Mouse (Mus musculus) MN1 (cell line): ENCODE results near the gene Amot.
A peak's percentile ranks its signal among the peaks of the same experiment; 100 is the strongest.

Experiments
- DNase-seq: peaks from one replicate; pipeline ENCODE4 v3.0.0-alpha.2; 2016; ENCODE audit warnings: low spot score

Gene Amot

DNA sequence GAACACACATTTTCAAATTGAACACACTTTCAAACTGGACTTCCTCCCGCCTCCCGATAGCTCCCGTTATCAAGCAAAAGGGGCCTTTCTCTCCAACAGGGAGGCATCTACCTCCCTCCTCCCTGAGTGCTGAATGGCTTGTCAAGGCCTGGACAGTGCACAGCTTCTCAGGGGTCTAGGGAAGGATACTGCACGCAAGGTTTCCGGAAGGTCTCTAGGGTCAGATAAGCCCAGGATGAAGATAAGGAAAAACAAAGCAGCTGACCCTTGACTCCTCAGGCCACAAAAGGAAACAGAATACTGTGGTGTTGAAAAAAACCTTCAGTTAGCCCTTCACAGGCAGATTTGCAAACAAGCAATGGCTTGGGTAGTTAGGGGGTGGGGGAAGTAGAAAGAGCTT, 22.6 kb downstream of the Amot start:
- DNase-seq, result no peak

DNA sequence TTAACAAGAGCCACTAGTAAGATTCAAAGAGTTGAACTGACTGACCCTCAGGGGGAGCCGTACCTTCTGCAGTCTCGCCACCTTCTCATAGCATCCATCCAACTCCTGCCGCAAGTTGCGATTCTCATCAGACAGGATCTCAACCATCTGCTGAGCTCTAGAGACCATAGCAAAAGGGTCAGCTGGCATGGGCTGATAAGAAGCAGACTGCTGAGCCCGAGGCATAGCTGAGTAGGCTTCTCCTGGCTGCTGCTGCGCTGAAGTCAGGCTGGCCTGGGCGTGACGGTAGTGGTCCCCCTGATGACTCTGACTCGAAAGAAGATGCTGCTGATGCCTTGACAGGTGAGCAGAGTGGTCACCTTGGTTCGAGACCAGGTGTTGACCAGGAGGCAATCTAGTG, 25.0 kb downstream of the Amot start:
- DNase-seq, result no peak

DNA sequence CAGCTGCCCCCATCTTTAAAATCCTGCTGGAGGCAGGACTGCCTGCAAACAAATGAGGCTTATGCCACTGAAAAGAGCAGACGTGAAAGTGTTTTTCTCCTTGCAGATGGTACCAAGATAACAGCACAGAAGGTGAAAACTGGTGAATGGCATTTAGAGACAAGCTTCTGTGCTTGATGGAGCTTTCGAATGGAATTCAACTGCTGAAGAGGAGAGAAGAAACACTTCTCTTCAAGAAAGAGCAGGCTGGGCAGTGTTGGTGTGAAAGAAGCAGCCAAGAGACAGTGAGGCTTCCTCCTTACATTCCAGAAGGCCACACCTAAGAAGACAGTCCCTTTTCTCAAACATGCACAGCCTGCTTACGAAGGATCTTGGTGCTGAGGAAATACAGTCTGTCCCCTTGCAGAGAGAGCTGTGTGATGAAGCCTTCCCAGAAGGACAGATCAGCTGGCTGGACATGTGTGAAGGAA, 27.2 kb downstream of the Amot start:
- no peak for DNase-seq

DNA sequence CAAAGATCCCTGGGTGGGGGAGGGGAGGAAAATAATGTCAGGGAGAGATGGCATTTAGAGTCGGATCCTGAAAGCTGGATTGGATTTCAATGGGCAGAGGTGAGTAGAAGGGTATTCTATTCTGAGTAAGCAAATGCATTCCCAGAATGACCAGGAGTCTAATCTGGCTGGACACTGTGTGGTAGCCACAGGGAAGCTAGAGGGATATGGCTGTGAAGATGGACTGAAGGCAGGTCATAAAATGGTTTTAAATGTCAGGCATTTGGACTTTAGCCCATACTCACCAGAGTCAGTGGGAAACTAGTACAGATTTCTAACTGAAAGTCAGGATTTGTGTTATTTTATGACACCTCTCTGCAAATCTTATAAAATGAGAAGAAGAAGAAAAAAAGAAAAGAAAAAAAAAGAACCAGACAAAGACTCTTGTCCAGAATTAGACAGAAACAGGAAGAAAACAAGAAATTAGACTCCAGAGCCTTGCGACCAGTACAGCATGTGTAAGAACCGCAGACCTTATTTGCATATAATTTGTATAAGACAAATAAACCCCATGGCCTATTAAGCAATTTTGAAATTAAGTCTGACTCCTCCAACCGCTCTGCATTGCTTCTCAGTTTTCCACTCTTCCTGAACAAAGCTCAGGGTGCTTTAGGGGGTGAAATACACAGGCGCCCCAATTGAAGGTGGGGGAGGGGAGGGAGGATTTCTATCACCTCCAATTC, 27.8 kb downstream of the Amot start:
- no peak for DNase-seq

DNA sequence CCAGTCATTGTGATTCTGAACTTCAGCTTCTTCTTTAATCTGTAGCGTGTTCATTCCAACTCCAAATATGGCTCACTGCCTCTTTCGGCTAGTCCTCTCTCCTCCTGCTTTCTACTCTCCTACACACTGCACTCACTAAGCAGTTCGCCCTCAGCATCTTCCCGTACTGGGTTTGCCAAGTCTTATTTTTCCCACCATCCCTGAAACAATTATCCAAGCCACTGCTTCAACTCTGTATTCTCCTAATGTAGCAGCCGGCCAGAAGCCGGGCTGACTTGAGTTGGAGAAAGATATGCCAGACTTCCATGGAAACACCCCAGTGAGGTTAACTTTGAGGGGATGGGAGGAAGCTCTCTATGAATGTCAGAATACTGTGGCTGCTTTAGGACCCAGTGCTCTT, 36.7 kb downstream of the Amot start:
- no peak for DNase-seq

DNA sequence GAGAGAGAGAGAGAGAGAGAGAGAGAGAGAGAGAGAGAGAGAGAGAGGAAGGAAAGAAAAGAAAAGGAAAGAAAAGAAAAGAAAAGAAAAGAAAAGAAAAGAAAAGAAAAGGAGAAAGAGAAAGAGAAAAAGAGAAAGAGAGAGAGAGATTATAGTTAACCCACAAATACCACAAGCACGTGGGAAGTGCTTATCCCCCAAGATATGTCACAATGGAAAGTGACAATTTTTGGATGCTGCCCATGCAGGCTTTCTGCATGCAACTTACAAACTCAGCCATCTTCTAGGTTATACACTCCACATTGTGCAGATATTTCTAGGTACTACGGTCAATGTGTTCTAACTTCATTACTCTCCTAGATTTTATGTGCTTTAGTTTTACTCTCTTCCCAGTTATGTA, 41.5 kb downstream of the Amot start:
- no peak for DNase-seq

DNA sequence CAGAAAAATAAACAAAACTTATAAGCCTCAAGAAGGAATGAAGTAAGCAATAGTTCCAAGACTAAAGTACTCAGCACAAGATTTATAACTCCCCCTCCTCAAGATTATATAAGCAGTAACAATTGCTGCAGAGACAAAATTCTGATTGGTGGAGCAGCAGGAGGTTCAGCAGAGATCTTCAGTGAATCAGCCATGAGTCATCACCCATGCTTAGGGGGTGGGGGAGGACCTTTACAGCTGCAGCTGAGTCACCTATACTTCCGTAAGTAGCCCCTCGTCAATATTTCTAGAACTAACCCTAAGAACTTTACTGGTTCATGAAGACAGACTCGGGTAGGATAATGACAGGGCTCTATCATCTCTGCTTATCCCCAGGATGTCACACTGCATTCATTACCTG, 43.6 kb downstream of the Amot start:
- no peak for DNase-seq

DNA sequence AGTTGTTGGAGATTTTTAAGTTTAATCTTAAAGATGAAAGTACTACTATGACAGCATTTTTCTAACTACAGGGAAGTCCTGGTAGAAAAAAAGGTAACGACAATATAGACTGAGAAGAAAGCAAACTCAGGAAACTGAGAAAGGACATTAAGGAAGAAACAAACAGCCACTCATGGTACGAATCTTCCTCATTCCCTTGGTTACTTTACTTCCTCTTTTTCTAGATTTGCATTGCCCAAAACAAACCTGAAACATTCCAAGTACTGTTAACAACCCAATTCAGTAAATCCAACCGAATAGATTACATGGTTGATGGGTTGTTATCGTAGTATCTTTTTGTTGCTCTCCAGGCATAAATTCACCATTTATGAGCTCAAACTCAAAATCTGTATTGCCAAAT, 48.7 kb downstream of the Amot start:
- DNase-seq, result no peak

DNA sequence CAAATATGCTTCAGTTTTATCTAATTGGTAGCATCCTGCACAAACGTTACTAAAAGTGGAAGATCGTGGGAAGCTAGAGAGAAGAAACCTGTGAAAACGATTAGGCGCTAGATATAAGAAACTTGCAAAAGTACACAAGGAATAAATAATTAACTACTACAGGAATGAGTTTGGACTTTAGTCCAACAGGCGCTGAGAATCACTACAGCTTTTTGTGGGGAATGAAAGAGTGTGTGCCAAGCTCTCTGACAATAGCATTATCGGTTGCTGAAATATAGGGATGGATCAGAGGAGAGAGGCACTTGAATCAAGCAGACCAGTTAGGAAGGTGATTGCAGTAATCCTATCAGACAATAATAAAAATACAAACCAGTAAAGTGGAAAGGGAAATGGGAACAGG, 49.4 kb downstream of the Amot start:
- DNase-seq, result no peak

DNA sequence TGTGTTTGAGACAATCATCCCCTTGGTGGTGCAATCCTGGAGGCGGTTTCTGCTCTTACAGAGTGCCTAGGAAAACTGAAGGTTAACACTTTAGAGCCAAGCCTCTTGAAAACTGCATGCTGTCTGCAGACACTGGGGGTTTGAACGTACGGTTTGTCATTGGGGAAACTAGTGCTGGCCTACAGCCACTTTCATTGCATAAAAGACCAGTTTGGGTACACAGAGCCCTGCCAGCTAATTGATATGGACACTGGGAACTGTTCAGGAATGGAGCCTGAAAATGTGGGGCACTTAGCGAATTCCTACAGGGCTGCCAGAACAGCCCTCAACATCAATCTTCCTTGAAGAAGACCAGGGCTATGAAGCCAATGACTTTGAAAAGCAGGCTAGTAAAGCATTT, 50.2 kb downstream of the Amot start:
- DNase-seq, result no peak

DNA sequence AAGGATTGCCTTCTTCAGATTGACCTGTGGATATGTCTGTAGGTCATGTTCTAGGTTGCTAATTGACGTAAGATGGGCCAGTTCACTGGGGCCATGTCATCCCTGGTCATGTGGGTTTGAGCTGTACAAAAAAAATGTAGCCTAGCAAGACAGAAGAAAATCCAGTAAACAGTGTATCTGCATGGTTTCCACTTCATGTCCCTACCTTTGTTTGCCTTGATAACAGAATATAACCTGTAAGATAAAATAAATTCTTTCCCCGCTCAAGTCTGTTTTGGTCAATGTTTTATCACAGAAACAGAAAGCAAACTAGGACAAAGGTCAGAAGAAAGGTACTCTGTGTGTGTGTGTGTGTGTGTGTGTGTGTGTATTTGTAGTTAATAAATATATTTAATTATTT, 63.5 kb downstream of the Amot start:
- no peak for DNase-seq

DNA sequence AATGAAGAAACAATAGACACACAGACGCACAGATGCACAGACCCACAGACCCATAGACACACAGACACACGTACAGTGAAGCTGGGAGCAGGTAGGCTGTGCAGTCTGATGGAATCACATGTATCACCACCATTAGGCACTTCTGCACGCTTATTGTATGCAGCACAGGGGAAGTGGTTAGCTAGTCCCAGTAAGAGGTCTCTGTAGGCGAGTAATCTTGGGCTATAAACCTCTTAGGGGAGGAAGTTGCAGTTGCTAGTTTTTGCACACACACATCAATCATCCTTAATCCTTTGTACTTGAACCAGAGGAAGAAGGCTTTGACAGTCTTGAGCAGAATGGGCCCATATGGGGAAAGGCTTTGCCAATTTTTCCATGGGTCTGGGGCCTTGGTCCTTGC, 71.3 kb downstream of the Amot start:
- DNase-seq, result no peak

DNA sequence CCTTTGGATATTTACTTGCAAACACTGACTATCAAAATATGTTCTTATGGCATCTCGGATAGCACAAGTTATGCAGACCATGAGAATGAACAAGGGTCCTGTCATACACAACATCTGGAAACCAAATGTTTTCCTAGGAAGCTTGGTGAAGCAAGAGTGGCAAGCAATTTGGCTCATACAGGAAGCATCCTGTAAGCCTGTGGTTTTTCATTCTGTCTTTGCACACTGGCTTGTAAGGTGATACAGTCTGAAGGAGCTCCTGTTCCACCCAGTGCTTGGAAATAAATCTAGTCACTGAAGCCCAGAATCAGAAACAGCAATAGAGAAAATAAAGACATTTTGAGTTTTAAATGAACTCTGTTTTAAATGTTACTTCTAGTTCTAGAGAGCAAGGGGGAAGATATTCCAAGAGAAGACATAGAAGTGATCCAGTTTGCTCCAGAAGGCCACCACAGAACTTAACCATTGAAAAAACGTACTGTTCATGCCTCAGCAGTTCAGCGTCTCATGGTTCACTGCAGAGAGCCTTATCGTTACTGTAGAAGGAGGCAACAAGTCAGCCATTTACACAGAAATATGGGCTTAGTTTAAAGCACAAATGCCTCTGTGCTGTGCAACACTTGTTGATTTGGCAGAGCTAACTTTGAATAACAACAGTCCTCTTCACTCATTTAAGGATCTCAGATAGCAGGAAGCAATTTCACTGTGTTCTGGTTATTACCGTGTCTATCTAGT, 74.0 kb downstream of the Amot start:
- no peak for DNase-seq

DNA sequence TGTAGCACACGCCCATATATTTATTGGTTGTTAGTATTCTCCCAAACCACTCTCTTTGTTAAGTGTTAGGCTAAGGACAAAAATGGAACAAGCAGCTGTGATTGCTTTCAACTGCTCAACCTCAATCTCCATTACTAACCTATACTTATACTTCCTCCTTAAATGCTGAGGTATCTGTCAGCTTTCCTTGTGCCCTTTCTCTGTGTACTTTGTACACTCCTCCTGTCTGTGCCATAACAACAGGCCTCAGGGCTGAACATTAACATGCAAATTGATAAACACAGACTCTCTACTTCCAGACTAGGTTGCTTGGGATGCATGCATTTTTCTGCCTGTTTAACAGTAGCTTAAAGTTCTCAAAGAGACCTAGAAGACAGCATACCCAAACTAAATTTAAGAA, 76.2 kb downstream of the Amot start:
- DNase-seq, result no peak

DNA sequence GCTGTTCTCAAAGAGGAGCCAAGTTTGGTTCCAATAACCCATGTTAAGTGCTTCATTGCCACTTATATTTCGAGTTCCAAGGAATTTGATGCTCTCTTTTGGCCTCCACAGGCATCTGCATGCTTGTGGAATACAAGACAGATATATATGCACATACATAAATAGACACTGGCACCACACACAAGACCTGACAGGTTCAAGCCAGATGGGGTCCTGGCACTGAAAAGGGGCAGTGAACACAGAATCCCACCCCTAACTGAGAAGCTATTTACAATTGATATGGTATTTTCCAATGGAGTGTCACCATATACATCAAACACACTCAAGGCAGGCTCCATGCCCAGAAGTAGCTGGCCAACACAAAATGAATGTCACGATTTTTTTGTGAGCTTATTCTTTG, 81.0 kb downstream of the Amot start:
- DNase-seq, result no peak

DNA sequence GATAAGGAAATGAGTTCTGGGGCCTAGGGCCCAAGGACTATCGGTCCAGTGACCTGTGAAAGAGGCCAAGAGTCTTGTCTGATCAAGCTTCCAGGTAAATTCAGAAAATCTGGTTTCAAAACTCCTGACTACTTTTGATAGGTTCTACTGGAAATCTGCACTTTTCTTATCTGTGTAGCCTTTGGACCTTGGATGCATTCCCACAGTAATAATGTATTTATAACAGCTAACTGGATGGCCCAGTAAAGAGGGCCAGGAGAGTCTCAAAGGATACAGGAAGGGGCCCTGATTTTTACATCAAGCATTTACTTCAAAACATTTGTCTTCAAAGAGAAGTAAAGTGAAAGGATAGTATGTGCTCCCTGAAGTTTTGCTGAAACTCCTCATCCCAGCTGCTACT, 90.7 kb downstream of the Amot start:
- no peak for DNase-seq

DNA sequence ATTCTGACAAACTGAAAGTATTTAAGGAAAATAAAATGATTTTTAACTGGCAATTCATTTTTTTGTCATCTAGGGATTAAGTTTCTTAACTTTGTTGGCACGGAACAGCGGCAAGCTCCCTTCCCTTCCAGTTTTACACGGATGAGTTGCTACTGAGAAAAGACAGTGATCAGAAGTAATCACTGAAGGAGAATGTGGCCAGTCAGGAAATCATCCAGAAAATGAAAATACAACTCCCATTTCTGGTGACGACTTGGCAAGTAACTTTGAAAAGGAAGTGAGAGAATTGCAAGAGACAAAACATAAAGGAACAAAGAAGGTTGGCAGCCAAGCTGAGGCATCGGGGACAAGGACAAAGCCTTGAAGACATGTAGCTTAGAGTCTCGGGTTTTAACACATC, 93.6 kb downstream of the Amot start:
- no peak for DNase-seq

DNA sequence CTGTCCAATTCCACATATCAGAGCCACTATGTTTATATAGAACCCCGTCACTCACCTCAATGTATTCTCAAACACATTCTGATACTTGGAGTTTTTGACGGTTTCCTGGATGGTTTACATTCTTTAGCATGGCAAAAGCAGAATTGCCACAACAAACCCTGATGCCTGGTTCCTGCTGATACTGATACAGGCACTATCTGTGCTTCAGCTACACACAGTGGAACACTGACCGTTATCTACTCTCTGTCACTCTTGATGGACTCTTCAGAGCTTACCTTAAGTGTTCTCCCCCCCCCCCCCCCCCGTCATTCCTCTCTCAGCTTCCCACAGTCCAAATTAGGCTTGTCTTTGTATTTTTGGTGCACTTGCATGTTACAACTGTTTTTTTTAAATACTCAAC, 98.9 kb downstream of the Amot start:
- DNase-seq, result no peak

DNA sequence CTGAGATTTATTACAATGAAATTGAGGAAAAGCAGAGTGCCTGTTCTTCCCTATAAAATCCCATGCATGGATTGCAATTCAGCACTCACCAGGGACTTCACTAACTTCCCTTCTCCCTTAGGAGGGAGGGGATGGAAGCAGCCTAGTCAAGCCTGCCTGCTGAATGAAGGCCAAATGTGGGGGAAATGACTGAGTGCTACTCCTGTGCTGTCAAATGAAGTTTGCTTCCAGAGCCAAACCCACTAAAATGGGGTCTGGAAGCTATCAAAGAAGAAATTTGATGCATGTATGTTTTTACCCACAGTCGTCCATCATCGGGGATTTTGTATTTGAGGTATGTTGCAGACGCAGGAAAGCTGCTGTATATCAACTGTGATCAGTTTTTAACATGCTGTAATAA, 103.1 kb downstream of the Amot start:
- DNase-seq, result no peak

DNA sequence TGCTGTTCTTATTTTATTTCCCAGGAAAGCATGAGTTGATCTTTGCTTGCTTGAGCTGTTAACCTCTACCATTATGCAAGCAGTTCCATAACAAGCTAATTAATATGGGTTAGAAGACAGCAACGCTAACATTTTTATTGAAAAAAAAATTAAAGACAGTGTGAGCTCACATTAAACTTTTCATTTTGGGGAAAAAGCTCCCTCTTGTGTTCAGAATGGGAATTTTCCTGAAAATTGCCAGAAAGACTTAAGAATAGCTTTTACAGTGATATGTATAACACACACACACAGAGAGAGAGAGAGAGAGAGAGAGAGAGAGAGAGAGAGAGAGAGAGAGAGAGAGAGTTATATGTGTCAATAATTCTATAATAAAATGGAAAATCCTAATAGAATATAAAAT, 105.7 kb downstream of the Amot start:
- peak; percentile 38 for DNase-seq
